Mouse (Mus musculus): ENCODE results near the gene Defb28.

Defb28 gene

DNA sequence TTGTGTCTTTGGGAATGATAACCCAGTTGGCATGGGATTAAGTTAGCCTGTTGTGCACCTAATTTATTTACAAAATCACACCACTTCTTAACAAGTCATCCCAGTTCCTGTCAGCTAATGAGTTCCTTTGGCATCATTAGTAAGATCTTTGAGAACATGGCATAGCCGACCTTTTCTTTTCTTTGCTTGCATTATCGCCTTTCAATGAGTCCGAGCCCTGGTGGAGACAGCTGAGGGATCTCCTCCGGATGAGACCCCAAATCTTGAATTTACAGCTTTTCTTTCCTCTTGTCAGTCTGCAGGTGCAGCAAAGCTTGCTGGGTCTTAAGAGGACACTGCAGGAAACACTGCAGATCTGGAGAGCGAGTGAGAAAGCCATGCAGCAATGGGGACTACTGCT lies 51.0 kb downstream of the Defb28 start, which contains the start of gene Gm17416:
Gm17416 (plus strand) TSS at position 301 of the 400 bp plus-strand sequence.
- DNase-seq (ENCODE audit: low read depth): no peak

DNA sequence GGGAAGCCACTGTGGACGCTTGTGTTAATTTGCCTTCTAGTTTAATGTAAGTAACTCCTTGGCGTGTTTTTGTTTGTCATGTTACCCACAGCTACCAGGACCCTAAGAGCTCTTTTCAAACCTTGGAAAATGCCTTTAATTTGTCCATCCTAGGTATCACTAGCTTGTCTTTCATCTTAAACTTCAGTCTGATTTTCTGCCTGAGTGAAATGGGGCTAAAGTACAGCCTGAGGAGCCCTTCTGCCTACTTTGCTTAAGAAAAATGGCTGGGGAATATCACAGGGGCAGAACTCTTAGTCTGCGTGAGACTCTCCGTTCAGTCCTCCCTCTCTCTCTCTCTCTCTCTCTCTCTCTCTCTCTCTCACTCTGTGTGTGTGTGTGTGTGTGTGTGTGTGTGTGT lies 51.8 kb downstream of the Defb28 start:
- DNase-seq (ENCODE audit: low read depth): no peak

DNA sequence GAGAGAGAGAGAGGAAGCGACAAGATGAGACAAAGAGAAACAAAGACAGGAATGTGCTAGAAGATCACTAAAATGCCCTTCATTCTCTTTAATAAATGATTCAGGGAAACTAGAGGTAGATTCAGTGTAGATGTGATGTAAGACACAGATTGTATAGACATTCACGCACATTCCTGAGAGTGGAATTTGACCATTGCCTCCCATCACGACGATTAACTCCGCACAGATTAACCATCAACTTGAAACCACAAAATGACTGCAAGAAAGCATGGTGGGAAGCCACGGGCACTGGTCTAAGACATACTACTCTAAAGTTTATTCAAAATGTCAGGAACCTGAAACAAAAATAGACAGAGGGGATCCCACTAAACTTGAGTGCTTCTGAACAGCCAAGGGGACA lies 52.3 kb downstream of the Defb28 start:
- DNase-seq (ENCODE audit: low read depth): no peak
